Mouse (Mus musculus): ENCODE measurements around the gene Cap2. TPM values are rescaled to one million over a fixed set of nuclear protein-coding genes. Genes with fewer than 3 reads are reported as not detected.

Cap2 gene
- polyA plus RNA-seq, 1 experiment from 2014 or later: 182 TPM

GRCm38 (mm10) chr13:46620964-46621757 is 119.5 kb downstream of the Cap2 start:
- H3K36me3 ChIP-seq (ENCODE audit: control insufficient read depth, insufficient read depth): peaks cover 24% of the 10 kb centered on the region
- WGBS: 91% methylated on average over 7 of the region's 7 CpGs
- H3K27ac ChIP-seq (ENCODE audit: low read length): no peak overlapping the region
- no peaks in the 10 kb centered on the region for H3K27me3 ChIP-seq (ENCODE audit: control insufficient read depth, insufficient read depth, low read length)
- H3K9ac ChIP-seq (ENCODE audit: low read length): no peak overlapping the region
- ATAC-seq (replicated peaks; ENCODE audit: extremely low read depth, insufficient read depth, low FRiP score): no peak
- no peak overlapping the region for H3K4me2 ChIP-seq (ENCODE audit: low read depth, low read length)
- H3K4me3 ChIP-seq (ENCODE audit: low read length): no peak overlapping the region
- H3K9me3 ChIP-seq (replicated peaks; ENCODE audit: control insufficient read depth, low read length): no peaks in the 10 kb centered on the region
- H3K4me1 ChIP-seq (ENCODE audit: control insufficient read depth, insufficient read depth, low read length): no peaks in the 10 kb centered on the region

GRCm38 (mm10) chr13:46626608-46627007 is 125.0 kb downstream of the Cap2 start:
- ATAC-seq (replicated peaks; ENCODE audit: extremely low read depth, insufficient read depth, low FRiP score): no peak
- Histone ChIP-seq H3K27ac (ENCODE audit: low read length) (no peak overlapping the region), H3K9me3 (replicated peaks; ENCODE audit: control insufficient read depth, low read length) (no peaks in the 10 kb centered on the region), H3K27me3 (ENCODE audit: control insufficient read depth, insufficient read depth, low read length) (no peaks in the 10 kb centered on the region), H3K9ac (ENCODE audit: low read length) (no peak overlapping the region), H3K36me3 (ENCODE audit: control insufficient read depth, insufficient read depth) (peaks cover 15% of the 10 kb centered on the region), H3K4me1 (ENCODE audit: control insufficient read depth, insufficient read depth, low read length) (no peaks in the 10 kb centered on the region), H3K4me2 (ENCODE audit: low read depth, low read length) (no peak overlapping the region), H3K4me3 (ENCODE audit: low read length) (no peak overlapping the region)
- 69% methylated on average over 9 of the region's 9 CpGs for WGBS

GRCm38 (mm10) chr13:46627841-46628240 is 126.2 kb downstream of the Cap2 start:
- H3K4me1 ChIP-seq (ENCODE audit: control insufficient read depth, insufficient read depth, low read length): no peaks in the 10 kb centered on the region
- H3K4me3 ChIP-seq (ENCODE audit: low read length): no peak overlapping the region
- WGBS: 81% methylated on average over 10 of the region's 10 CpGs
- no peak overlapping the region for H3K27ac ChIP-seq (ENCODE audit: low read length)
- ATAC-seq (replicated peaks; ENCODE audit: extremely low read depth, insufficient read depth, low FRiP score): no peak
- H3K36me3 ChIP-seq (ENCODE audit: control insufficient read depth, insufficient read depth): peaks cover 22% of the 10 kb centered on the region
- no peaks in the 10 kb centered on the region for H3K9me3 ChIP-seq (replicated peaks; ENCODE audit: control insufficient read depth, low read length)
- H3K4me2 ChIP-seq (ENCODE audit: low read depth, low read length): no peak overlapping the region
- no peak overlapping the region for H3K9ac ChIP-seq (ENCODE audit: low read length)
- H3K27me3 ChIP-seq (ENCODE audit: control insufficient read depth, insufficient read depth, low read length): no peaks in the 10 kb centered on the region

GRCm38 (mm10) chr13:46629391-46629790 is 127.7 kb downstream of the Cap2 start:
- WGBS: 67% methylated on average over 6 of the region's 6 CpGs
- ATAC-seq (replicated peaks; ENCODE audit: extremely low read depth, insufficient read depth, low FRiP score): no peak
- H3K36me3 ChIP-seq (ENCODE audit: control insufficient read depth, insufficient read depth): peaks cover 10% of the 10 kb centered on the region

GRCm38 (mm10) chr13:46632796-46633195 is 131.1 kb downstream of the Cap2 start:
- Histone ChIP-seq H3K4me1 (ENCODE audit: control insufficient read depth, insufficient read depth, low read length) (no peaks in the 10 kb centered on the region), H3K9me3 (replicated peaks; ENCODE audit: control insufficient read depth, low read length) (peaks cover 3% of the 10 kb centered on the region; the same call in 1 of the 2 replicates)
- 56% methylated on average over 4 of the region's 4 CpGs for WGBS

More at GRCm38 (mm10) chr13:46629391-46629790, 127.7 kb downstream of the Cap2 start:
- Histone ChIP-seq H3K9ac (ENCODE audit: low read length) (no peak overlapping the region), H3K4me3 (ENCODE audit: low read length) (no peak overlapping the region), H3K27ac (ENCODE audit: low read length) (no peak overlapping the region), H3K4me2 (ENCODE audit: low read depth, low read length) (no peak overlapping the region), H3K27me3 (ENCODE audit: control insufficient read depth, insufficient read depth, low read length) (no peaks in the 10 kb centered on the region), H3K9me3 (replicated peaks; ENCODE audit: control insufficient read depth, low read length) (no peaks in the 10 kb centered on the region), H3K4me1 (ENCODE audit: control insufficient read depth, insufficient read depth, low read length) (no peaks in the 10 kb centered on the region)

GRCm38 (mm10) chr13:46633320-46634132 is 131.9 kb downstream of the Cap2 start:
- Histone ChIP-seq H3K4me3 (ENCODE audit: low read length) (no peak overlapping the region), H3K4me1 (ENCODE audit: control insufficient read depth, insufficient read depth, low read length) (no peaks in the 10 kb centered on the region), H3K36me3 (ENCODE audit: control insufficient read depth, insufficient read depth) (peaks cover 36% of the 10 kb centered on the region), H3K27me3 (ENCODE audit: control insufficient read depth, insufficient read depth, low read length) (no peaks in the 10 kb centered on the region), H3K4me2 (ENCODE audit: low read depth, low read length) (no peak overlapping the region), H3K9me3 (replicated peaks; ENCODE audit: control insufficient read depth, low read length) (peaks cover 3% of the 10 kb centered on the region; the same call in 1 of the 2 replicates), H3K27ac (ENCODE audit: low read length) (no peak overlapping the region), H3K9ac (ENCODE audit: low read length) (no peak overlapping the region)
- 67% methylated on average over 18 of the region's 18 CpGs for WGBS
- no peak for ATAC-seq (replicated peaks; ENCODE audit: extremely low read depth, insufficient read depth, low FRiP score)

More at GRCm38 (mm10) chr13:46632796-46633195, 131.1 kb downstream of the Cap2 start:
- no peak overlapping the region for H3K9ac ChIP-seq (ENCODE audit: low read length)
- peaks cover 36% of the 10 kb centered on the region for H3K36me3 ChIP-seq (ENCODE audit: control insufficient read depth, insufficient read depth)
- H3K27ac ChIP-seq (ENCODE audit: low read length): no peak overlapping the region
- no peak overlapping the region for H3K4me2 ChIP-seq (ENCODE audit: low read depth, low read length)
- H3K4me3 ChIP-seq (ENCODE audit: low read length): no peak overlapping the region
- no peaks in the 10 kb centered on the region for H3K27me3 ChIP-seq (ENCODE audit: control insufficient read depth, insufficient read depth, low read length)
- no peak for ATAC-seq (replicated peaks; ENCODE audit: extremely low read depth, insufficient read depth, low FRiP score)

GRCm38 (mm10) chr13:46634133-46634488 is 132.5 kb downstream of the Cap2 start:
- peaks cover 40% of the 10 kb centered on the region for H3K36me3 ChIP-seq (ENCODE audit: control insufficient read depth, insufficient read depth)
- peaks cover 3% of the 10 kb centered on the region; the same call in 1 of the 2 replicates for H3K9me3 ChIP-seq (replicated peaks; ENCODE audit: control insufficient read depth, low read length)
- no peak overlapping the region for H3K4me3 ChIP-seq (ENCODE audit: low read length)
- H3K27ac ChIP-seq (ENCODE audit: low read length): no peak overlapping the region
- WGBS: 61% methylated on average over 6 of the region's 6 CpGs
- H3K9ac ChIP-seq (ENCODE audit: low read length): no peak overlapping the region
- H3K4me2 ChIP-seq (ENCODE audit: low read depth, low read length): no peak overlapping the region
- no peaks in the 10 kb centered on the region for H3K27me3 ChIP-seq (ENCODE audit: control insufficient read depth, insufficient read depth, low read length)
- no peak for ATAC-seq (replicated peaks; ENCODE audit: extremely low read depth, insufficient read depth, low FRiP score)
- no peaks in the 10 kb centered on the region for H3K4me1 ChIP-seq (ENCODE audit: control insufficient read depth, insufficient read depth, low read length)

- ATAC-seq (replicated peaks; ENCODE audit: extremely low read depth, insufficient read depth, low FRiP score): no peak
- WGBS: 89% methylated on average over 10 of the region's 10 CpGs
- H3K4me1 ChIP-seq (ENCODE audit: control insufficient read depth, insufficient read depth, low read length): no peaks in the 10 kb centered on the region
- peaks cover 10% of the 10 kb centered on the region for H3K9me3 ChIP-seq (replicated peaks; ENCODE audit: control insufficient read depth, low read length)
- no peak overlapping the region for H3K9ac ChIP-seq (ENCODE audit: low read length)
- H3K36me3 ChIP-seq (ENCODE audit: control insufficient read depth, insufficient read depth): peaks cover 51% of the 10 kb centered on the region
- H3K27me3 ChIP-seq (ENCODE audit: control insufficient read depth, insufficient read depth, low read length): no peaks in the 10 kb centered on the region
- H3K4me3 ChIP-seq (ENCODE audit: low read length): no peak overlapping the region
- no peak overlapping the region for H3K27ac ChIP-seq (ENCODE audit: low read length)
- no peak overlapping the region for H3K4me2 ChIP-seq (ENCODE audit: low read depth, low read length)
Observed at GRCm38 (mm10) chr13:46640608-46641468, 139.2 kb downstream of the Cap2 start.
